Mouse (Mus musculus): ENCODE measurements around the gene Sec14l2.

- TF ChIP-seq EP300 (optimal IDR thresholded peaks at IDR 0.05) = no peak
- no peak for TF ChIP-seq CTCF (IDR thresholded peaks at IDR 0.05; ENCODE audit: low read depth)
Measured at GRCm38 (mm10) chr11:4087267-4087666, 35.9 kb downstream of the Sec14l2 start.
